Mouse (Mus musculus) CH12F3 (cell line): Measurements from ENCODE around the gene Zfp664.

Source experiments
- in situ Hi-C: fragments of 300-500 bp; cut with MboI; formaldehyde crosslinking; loops from 2 replicates; pipeline ENCODE4 v1.14.3; 2020; ENCODE audit warnings: low sequenced_read_pairs

Zfp664 gene

DNA sequence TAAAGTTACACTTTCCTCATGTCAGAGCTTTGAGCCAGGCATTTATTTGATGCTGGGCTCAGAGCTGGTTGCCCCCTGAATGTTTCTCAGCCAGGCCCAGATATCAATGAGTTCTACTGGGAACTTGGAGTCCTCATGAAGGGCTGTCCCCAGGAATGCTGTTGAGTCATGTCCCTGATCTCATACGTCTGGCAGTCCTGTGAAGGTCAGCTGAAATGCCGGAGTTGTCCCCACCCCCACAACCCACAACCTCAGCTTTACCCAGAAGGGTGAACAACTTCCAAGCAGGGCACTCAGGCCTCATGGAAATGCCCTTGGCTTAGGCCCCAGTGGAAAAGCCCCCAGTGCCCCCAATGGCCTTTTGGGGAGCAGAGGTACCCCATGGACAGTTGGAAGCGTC, 57.3 kb downstream of the Zfp664 start:
- in situ Hi-C loops = no loop called here

DNA sequence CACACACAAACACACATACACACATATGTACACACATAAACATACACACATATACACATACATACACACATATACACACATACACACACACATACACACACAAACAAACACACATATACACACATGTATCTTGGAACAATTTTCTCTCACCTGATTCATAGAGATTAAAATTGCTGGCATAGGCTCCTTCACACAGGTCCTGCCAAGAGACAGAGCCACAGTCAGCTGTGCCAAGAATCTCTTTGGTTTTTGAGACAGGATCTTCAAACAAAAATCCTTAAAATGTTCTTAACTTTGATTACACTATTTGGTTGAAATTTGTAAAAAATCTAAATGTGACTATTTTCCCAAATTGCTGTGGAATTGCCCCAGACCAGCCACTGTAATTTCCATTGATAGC, 58.9 kb downstream of the Zfp664 start:
- in situ Hi-C loops = no loop called here

DNA sequence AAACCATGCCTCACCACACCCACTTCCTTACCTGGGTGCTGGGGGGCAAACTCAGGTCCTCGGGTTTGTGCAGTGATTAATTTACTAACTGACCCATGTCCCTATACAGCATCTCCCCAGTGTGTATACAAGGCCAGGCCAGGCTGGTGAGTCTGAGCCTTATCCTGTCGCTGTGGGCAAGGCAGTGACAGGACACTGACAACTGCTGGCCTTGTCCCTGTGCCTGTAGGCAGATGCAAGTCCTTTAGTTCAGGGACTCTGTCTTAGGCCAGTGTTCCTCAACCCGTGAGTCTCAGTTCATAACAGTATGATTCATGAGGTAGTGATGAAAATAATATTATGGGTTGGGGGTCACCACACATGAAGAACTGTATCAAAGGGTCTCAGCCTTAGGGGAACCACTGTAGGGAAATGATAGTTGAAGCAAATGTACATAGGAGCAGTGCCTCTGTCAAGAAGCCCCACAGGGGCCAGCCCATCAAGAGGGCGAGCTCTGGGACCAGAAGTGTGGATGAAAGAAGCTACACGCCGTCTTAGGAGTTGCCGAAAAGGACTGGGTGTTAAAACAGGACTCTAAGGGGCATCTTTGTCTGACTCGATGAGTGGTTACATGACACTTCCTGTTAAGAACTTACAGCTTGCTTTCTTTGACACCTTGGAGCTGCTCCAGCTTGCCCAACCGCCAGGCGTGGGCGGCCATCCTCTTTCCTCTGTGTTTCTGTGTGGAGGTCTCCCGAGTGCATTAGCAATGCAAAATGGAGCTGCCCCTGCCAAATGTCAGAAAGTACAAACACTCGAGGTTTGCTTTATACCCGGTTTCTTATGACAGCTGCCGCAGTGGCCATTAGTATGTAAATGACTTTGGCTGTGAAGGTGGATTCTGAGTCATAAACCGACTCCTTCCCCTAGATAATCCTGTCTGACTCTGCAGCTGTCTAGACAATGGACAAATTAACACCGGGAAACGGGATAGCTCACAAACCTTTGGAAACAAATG, 60.2 kb downstream of the Zfp664 start:
- in situ Hi-C loops = no loop called here

DNA sequence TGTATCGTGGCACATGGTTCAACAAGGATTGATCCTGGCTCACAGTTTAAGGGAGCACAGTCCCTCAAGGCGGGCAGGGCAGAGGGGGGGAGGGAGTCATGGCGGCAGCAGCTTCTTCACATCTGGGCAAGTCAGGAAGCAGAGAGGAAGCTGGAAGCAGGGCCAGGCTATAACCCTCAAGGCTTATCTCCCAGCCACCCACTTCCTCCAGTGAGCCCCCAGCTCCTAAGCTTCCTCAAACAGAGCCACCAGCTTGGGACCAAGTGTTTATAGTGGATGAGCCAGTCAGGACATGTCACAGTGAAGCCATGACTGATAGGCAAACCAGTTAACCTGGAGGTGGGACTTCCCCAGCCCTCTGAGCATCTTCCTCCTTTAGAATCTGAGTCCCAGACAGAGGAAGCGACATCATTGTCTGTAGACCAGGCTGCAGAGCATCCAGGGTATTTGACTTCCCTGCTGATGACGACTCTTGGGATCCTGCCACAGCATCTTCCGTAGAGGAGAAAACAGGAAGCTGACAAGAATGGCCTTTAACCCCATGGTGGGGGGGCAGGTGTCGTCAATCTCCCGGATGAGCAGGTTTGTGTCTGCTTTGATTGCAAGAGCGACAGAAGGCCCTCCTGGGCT, 67.0 kb downstream of the Zfp664 start:
- in situ Hi-C loops = no loop called here

DNA sequence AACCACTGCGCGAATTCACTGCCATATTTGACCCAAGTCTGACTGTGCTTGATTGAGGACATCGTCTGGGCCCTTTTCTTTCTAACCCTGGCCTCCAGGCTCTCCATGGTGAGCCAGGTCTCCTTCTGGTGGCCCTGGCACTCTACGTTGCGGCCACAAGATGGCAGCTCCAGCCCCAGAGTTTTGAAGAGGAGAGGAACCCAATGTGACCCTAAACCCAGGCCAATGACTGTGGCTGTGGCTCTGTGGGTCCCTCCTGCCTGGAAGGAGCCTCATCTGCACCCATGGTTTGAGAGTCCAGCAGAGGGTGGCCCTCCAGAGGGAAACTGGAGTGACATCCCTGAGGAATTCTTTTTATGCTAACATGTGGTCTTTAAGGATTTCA, 67.6 kb downstream of the Zfp664 start:
- in situ Hi-C loops = no loop called here

DNA sequence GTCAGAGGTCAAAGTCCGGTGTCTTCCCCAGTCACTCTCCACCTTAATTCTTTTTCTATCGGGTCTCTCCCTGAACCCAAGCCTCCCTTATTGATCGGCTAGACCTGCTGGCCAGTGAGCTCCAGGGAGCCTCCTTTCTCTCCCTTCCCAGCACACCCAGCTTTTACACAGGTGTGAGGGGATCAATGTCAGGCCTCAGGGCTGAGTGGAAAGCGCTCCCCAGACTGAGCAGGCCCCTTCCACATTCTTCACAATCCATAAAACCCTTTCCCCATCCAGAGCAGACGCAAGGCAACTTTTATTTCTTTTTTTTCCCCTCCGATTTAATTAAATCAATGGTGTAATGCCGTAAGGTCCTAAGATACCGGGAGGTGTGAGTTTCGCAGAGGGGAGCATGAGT, 68.1 kb downstream of the Zfp664 start:
- in situ Hi-C loops = no loop called here

DNA sequence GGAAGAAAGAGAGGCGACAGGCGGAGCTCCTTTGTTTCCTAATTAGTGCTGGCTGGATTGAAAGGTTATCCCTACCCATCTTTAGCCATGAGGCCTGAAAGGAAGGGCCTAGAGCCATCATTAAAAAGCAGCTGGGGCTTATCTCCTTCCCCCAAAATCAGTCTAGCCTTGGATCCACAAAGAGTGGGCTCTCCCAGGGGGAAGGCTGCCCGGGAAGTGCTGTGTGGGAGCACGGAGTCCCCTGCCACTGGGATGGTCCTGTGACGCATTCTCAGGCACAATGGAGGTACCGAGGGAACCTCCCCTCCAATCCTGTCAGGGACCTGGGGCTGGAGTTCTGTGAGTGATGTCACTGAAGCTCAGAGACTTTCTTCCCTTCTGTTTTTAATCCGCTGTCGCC, 68.6 kb downstream of the Zfp664 start:
- in situ Hi-C loops = no loop called here

DNA sequence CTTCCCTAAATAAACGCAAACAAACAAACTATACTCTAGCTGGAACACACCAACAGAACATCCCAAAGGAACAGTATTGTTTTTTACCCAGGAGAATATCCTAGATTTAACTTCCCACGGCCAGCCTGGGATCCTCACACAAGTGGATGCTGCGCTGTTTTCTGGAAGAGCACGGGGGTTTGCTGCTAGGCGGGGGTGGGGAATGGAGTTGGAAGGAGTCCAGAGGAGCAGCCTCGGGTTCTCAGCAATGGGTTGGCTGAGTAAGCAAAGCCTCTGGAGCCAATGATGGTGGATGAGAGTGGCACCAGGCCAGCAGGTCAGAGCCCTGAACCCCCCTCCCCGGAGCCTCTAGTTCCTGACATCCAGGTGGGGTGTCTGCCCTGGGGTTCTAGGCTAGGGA, 72.1 kb downstream of the Zfp664 start:
- in situ Hi-C loops = no loop called here

DNA sequence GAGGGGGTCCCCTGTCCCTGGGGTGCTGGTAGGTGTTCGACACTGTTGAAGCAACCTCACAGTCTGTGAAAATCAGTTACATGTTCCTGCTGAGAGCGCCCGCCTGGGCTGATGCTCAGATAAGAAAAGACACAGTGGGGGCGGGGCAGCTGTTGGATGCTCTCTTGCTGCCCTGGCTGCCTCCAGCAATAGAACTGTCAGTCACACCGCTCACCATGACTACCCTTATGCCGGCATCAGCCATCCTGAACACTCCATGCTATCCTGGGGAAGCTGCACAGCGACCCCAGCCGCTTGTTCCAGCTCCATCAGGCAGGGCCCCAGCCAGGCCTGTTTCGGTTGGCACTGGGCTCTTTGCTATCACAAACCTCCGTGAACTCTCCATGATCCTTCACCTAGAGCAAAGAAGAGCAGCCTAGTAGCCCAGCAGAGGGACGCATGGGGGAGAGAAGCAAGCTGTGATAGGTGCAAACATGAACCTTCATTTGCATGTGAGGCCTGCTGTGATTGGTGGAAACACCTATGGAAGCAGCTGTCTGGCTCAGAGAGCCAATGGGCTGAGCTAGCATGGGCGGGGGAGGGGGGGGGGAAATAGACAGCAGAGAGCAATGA, 80.8 kb downstream of the Zfp664 start:
- in situ Hi-C loops = no loop called here

DNA sequence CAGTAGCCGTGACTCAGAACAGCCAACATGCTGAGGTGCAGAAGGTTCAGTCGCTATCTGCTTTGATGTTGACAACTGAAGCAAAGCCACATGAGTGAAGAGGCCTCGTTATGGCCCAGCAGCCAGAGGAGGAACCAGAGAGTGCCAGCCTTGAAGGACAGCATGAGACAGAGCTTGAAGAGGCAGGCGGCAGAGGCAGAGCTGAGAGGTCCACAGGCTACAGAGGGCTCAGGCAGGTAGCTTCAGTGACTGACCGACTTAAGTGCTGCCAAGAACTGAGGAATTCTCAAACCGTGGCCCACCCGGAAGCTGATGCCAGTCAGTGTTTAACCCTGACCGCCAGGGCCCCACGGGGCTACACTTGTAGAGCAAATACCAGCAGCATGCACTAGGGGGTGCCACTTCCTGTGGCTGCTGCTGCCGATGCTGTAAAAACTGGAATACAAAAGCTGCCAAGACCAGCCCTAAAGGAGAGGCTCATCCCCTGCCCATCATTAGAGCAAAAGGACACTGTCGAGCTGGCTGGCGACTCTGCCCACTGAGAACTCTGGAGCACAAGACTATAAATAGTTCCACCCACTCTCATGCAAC, 81.4 kb downstream of the Zfp664 start:
- in situ Hi-C loops = no loop called here

DNA sequence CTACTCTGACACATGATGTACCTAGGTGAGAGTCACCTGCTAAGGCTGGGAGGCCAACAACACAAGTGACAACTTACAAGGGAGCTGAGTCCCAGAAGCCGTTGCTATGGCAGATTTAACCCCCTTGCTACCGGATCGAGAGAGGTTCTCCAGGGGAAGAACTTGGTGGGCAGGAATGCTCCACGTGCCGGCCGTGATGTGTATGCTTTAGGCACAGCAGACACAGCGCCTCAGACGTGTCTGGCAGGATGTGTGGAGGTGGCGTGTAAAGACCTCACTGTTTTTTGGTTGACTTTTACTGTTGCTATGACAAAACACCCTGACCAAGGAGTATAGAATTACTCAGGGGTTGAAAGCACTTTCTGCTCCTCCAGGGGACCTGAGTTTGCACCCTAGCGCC, 81.9 kb downstream of the Zfp664 start:
- in situ Hi-C loops = no loop called here

DNA sequence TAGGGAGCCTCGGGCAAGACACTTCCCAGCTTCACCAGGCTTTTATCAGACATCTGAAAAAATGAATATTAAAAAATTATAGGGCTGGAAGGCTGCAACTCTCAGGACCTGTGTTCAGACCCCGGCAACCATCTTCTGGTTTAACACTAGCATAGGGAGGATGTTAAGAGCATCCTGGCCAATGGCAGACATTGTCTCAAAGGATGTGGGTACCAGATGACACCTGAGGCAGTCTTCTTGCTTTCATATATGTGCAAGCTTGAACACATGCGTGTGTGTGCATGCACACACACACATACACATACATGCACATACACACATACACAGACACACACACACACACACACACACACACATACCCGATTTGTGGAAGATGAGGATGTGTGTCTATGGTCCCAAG, 82.6 kb downstream of the Zfp664 start:
- in situ Hi-C loops = no loop called here

DNA sequence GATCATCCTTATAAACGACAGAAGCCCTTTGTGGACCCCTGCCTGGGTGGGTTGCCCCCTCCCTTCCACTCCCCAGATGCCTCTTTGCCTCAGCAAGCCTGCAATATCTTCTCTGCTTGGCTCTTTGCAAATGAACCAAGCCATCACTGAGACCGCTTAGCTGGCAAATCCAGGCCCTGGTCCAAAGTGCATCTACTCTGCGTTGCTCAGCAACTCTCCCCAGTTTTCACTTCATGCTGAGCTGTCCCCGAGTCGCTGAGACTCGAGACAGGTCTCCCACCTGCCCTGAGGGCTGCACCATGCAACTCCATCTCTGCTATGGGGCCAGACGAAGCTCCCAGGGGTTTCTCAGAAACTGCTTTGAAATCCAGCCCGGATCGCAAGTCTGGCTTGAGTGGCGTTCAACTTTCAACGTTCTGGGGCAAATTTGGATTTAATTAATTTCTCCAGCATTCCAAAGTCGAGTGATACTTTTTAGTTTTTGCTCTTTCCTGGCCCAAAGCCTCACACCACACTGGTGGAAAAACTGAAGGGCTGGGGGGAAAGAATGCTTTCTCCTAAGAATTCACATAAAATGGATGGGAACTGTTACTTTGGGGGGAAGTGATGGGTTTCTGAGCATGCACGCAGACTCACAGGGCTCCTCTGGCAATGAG, 88.3 kb downstream of the Zfp664 start:
- in situ Hi-C loops = no loop called here

DNA sequence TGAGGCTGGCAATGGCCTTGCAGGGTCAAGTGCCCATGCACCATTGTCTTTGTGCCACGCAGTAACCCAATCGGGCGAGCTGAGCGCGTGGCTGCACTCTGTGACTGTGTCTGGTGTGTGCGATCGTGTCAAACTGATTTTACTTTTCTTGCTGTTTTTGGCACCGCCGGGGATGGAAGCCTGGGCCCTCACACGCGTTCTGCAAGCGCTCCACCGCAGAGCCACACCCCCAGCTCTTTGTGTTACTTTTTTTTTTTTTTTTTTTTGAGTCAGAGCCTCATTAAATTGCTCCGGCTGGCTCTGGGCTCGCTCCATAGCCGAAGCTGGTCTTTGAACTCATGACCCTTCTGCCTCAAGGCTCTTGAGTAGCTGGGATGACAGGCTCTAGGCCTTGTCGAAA, 88.8 kb downstream of the Zfp664 start:
- in situ Hi-C loops = no loop called here
